Mouse (Mus musculus) hindbrain, embryonic 11.5 days (tissue): ENCODE measurements around the gene Prpsap2. TPM values are rescaled to one million over a fixed set of nuclear protein-coding genes. Genes with fewer than 3 reads are reported as not detected.

Source experiments
- ATAC-seq: fragments of 200-750 bp; cut with Nextera tagmentation; 2 replicates; pipeline ENCODE4 v1.8.0; 2017; ENCODE audit warnings: mild to moderate bottlenecking, moderate TSS enrichment, moderate library complexity; ENCODE audit not compliant: low FRiP score
- DNase-seq: peaks from one replicate; pipeline ENCODE4 v3.0.0-alpha.2; 2015; ENCODE audit warnings: low spot score
- H3K27ac ChIP-seq: fragments of 300-500 bp; sonication (generic); 2 replicates; pipeline ENCODE4 v1.5.1; 2014; ENCODE audit warnings: mild to moderate bottlenecking, low read depth, low read length
- H3K27me3 ChIP-seq: fragments of 300-500 bp; sonication (generic); 2 replicates; pipeline ENCODE4 v1.6.1; 2014; ENCODE audit warnings: mild to moderate bottlenecking, low read length, moderate library complexity, mixed read lengths; ENCODE audit not compliant: control insufficient read depth, insufficient read depth
- H3K36me3 ChIP-seq: fragments of 300-500 bp; sonication (generic); 2 replicates; pipeline ENCODE4 v1.6.1; 2014; ENCODE audit warnings: mild to moderate bottlenecking, low read length, moderate library complexity, mixed read lengths; ENCODE audit not compliant: control insufficient read depth, insufficient read depth
- H3K4me1 ChIP-seq: fragments of 300-500 bp; sonication (generic); replicated peaks from 2 replicates; pipeline ENCODE4 v1.6.1; 2014; ENCODE audit warnings: low read length, mixed read lengths; ENCODE audit not compliant: control insufficient read depth, insufficient read depth
- H3K4me2 ChIP-seq: fragments of 300-500 bp; sonication (generic); replicated peaks from 2 replicates; pipeline ENCODE4 v1.6.1; 2014; ENCODE audit warnings: mild to moderate bottlenecking, low read depth, low read length
- H3K4me3 ChIP-seq: fragments of 300-500 bp; sonication (generic); 2 replicates; pipeline ENCODE4 v1.5.1; 2014; ENCODE audit warnings: low read depth, low read length
- H3K9ac ChIP-seq: fragments of 300-500 bp; sonication (generic); 2 replicates; pipeline ENCODE4 v1.6.1; 2014; ENCODE audit warnings: low read depth, low read length
- H3K9me3 ChIP-seq: fragments of 300-500 bp; sonication (generic); 2 replicates; pipeline ENCODE4 v1.6.1; 2016; ENCODE audit warnings: low read length; ENCODE audit not compliant: control insufficient read depth
- WGBS: fragments of 180-500 bp; shearing (Covaris S2); extraction: QIAGEN DNeasy Blood & Tissue Kit; methylation state at CpG from one replicate; pipeline ENCODE4 v1.1.7; 2014; 5-methylcytosine and 5-hydroxymethylcytosine counted together
- polyA plus RNA-seq: library from polyadenylated mRNA; unstranded; fragments of >200 nt; fragmentation: Nextera tagmentation; extraction: Ambion mirVana; gene quantifications from 2 replicates; pipeline ENCODE4 v1.2.1, GENCODE M21; 2014

Prpsap2 gene
- polyA plus RNA-seq, 1 experiment from 2014 or later = 42.3 TPM

- DNase-seq (no peak), ATAC-seq (no peak)
- Histone ChIP-seq H3K4me3 (no peak overlapping the region), H3K9ac (no peak overlapping the region), H3K9me3 (no peaks in the 10 kb centered on the region), H3K36me3 (0 out of 2 replicates have a peak, but pooled peaks cover 2% of the 10 kb centered on the region), H3K27me3 (no peaks in the 10 kb centered on the region), H3K4me2 (no peak overlapping the region), H3K4me1 (no peaks in the 10 kb centered on the region), H3K27ac (no peak overlapping the region)
- 92% methylated on average over 2 of the region's 2 CpGs for WGBS
Observed at GRCm38 (mm10) chr11:61728037-61728436, 33.9 kb downstream of the Prpsap2 start.

GRCm38 (mm10) chr11:61722077-61722476 lies 39.8 kb downstream of the Prpsap2 start:
- no peaks in the 10 kb centered on the region for H3K4me1 ChIP-seq
- no peak overlapping the region for H3K27ac ChIP-seq
- H3K36me3 ChIP-seq = no peaks in the 10 kb centered on the region
- no peaks in the 10 kb centered on the region for H3K27me3 ChIP-seq
- no peak overlapping the region for H3K4me2 ChIP-seq
- WGBS = 54% methylated on average over 5 of the region's 5 CpGs
- H3K9me3 ChIP-seq = no peaks in the 10 kb centered on the region
- H3K4me3 ChIP-seq = no peak overlapping the region
- no peak for DNase-seq
- no peak overlapping the region for H3K9ac ChIP-seq
- no peak for ATAC-seq

- no peaks in the 10 kb centered on the region for H3K9me3 ChIP-seq
- no peaks in the 10 kb centered on the region for H3K4me1 ChIP-seq
- ATAC-seq (no peak), DNase-seq (no peak)
- 90% methylated on average over 3 of the region's 3 CpGs for WGBS
- no peak within 1 kb of the TSS for H3K4me3 ChIP-seq
- no peak within 1 kb of the TSS for H3K9ac ChIP-seq
- no peak within 1 kb of the TSS for H3K27ac ChIP-seq
- no peak within 1 kb of the TSS for H3K4me2 ChIP-seq
- H3K27me3 ChIP-seq = no peaks in the 10 kb centered on the region
- H3K36me3 ChIP-seq = no peaks in the 10 kb centered on the region
Observed at GRCm38 (mm10) chr11:61720636-61721035, 41.3 kb downstream of the Prpsap2 start, which contains the start of gene Slc5a10. Gene Slc5a10, minus strand, starts transcription at chr11:61720826.

GRCm38 (mm10) chr11:61719826-61720225 lies 42.1 kb downstream of the Prpsap2 start:
- H3K9ac ChIP-seq = no peak overlapping the region
- H3K4me2 ChIP-seq = no peak overlapping the region
- no peaks in the 10 kb centered on the region for H3K36me3 ChIP-seq
- no peak overlapping the region for H3K27ac ChIP-seq
- 76% methylated on average over 8 of the region's 8 CpGs for WGBS
- H3K9me3 ChIP-seq = no peaks in the 10 kb centered on the region
- DNase-seq (no peak), ATAC-seq (no peak)
- H3K27me3 ChIP-seq = no peaks in the 10 kb centered on the region; the same call in 1 of the 2 replicates
- H3K4me1 ChIP-seq = no peaks in the 10 kb centered on the region
- H3K4me3 ChIP-seq = no peak overlapping the region

- H3K27me3 ChIP-seq = no peaks in the 10 kb centered on the region; the same call in 1 of the 2 replicates
- H3K4me1 ChIP-seq = no peaks in the 10 kb centered on the region
- no peak overlapping the region for H3K27ac ChIP-seq
- H3K36me3 ChIP-seq = no peaks in the 10 kb centered on the region
- WGBS = 57% methylated on average over 3 of the region's 3 CpGs
- H3K9me3 ChIP-seq = no peaks in the 10 kb centered on the region
- H3K9ac ChIP-seq = no peak overlapping the region
- DNase-seq (no peak), ATAC-seq (no peak)
- no peak overlapping the region for H3K4me2 ChIP-seq
- no peak overlapping the region for H3K4me3 ChIP-seq
Observed at GRCm38 (mm10) chr11:61719387-61719786, 42.5 kb downstream of the Prpsap2 start.

GRCm38 (mm10) chr11:61717990-61718389 lies 43.9 kb downstream of the Prpsap2 start:
- Histone ChIP-seq H3K4me2 (no peak overlapping the region), H3K9me3 (no peaks in the 10 kb centered on the region), H3K36me3 (no peaks in the 10 kb centered on the region), H3K27ac (no peak overlapping the region), H3K27me3 (no peaks in the 10 kb centered on the region; the same call in 1 of the 2 replicates), H3K4me3 (no peak overlapping the region), H3K4me1 (no peaks in the 10 kb centered on the region), H3K9ac (no peak overlapping the region)
- 74% methylated on average over 5 of the region's 5 CpGs for WGBS
- DNase-seq = no peak
- ATAC-seq = no peak

GRCm38 (mm10) chr11:61715130-61715529 lies 46.8 kb downstream of the Prpsap2 start:
- Histone ChIP-seq H3K27ac (no peak overlapping the region), H3K27me3 (no peaks in the 10 kb centered on the region; the same call in 1 of the 2 replicates), H3K4me1 (no peaks in the 10 kb centered on the region), H3K9me3 (no peaks in the 10 kb centered on the region), H3K9ac (no peak overlapping the region), H3K4me3 (no peak overlapping the region), H3K36me3 (no peaks in the 10 kb centered on the region), H3K4me2 (no peak overlapping the region)
- WGBS = 74% methylated on average over 6 of the region's 6 CpGs
- ATAC-seq (no peak), DNase-seq (no peak)

- peak; percentile 90 for DNase-seq
- 49% methylated on average over 11 of the region's 11 CpGs for WGBS
Observed at GRCm38 (mm10) chr11:61714346-61715117, 47.4 kb downstream of the Prpsap2 start.

More at GRCm38 (mm10) chr11:61714346-61715117, 47.4 kb downstream of the Prpsap2 start:
- H3K4me3 ChIP-seq = no peak overlapping the region
- no peaks in the 10 kb centered on the region for H3K4me1 ChIP-seq
- ATAC-seq = peak; percentile 51; the same call in 1 of the 2 replicates
- H3K27me3 ChIP-seq = no peaks in the 10 kb centered on the region; the same call in 1 of the 2 replicates
- H3K36me3 ChIP-seq = no peaks in the 10 kb centered on the region
- no peak overlapping the region for H3K27ac ChIP-seq
- no peaks in the 10 kb centered on the region for H3K9me3 ChIP-seq
- no peak overlapping the region for H3K9ac ChIP-seq
- H3K4me2 ChIP-seq = no peak overlapping the region
